Mouse (Mus musculus): ENCODE results near the gene Ccng2.

Gene Ccng2

GRCm38 (mm10) chr5:93263396-93264075 lies 3.5 kb upstream of the Ccng2 start:
- DNase-seq (ENCODE audit: low read depth, low spot score) = no peak

GRCm38 (mm10) chr5:93264136-93264700 lies 2.8 kb upstream of the Ccng2 start:
- no peak for DNase-seq (ENCODE audit: low read depth, low spot score)

- DNase-seq (ENCODE audit: low read depth, low spot score) = no peak
Measured at GRCm38 (mm10) chr5:93265164-93265800, 1.8 kb upstream of the Ccng2 start.

DNA sequence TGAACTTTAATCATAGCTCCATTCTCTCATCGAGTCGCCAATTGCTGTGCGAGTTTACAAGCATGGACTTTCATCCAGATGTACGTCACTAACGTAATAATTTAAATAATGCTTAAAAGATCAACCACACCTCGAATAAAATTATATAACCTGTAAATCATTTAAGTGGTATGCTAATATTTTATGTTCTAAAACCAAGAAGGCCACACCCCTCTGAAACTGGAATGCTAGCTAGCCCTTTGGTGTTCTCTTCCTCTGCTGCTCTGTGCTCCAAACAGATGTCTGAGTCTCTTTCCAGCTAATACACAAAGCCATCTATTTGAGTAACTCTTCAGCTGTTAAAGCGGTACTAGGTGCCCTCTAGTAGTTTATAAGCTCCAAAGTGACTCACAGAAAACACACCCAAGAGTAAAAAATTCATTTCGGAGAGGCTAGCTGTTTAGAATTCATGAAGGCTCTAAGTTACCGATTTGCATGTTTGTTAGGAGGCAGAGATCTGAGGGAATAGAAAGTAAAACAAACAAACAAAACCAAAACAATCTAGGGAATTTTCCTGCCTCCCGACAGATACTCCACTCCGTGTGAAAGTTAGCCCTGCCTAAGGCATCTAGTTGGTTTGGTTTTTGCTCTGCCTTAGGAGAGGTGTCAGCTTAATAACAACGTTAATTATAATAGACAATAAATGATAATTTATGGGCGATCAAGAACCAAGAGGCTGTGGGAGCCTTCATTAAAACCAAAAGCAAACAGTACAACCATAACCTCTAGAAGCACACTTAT lies 1.1 kb upstream of the Ccng2 start:
- DNase-seq (ENCODE audit: low read depth, low spot score) = no peak

- DNase-seq (ENCODE audit: low read depth, low spot score) = peak; percentile 62
Measured at GRCm38 (mm10) chr5:93267851-93268606, 972 bp downstream of the Ccng2 start.

GRCm38 (mm10) chr5:93270095-93270494 lies 3.0 kb downstream of the Ccng2 start:
- no peak for DNase-seq (ENCODE audit: low read depth, low spot score)

DNA sequence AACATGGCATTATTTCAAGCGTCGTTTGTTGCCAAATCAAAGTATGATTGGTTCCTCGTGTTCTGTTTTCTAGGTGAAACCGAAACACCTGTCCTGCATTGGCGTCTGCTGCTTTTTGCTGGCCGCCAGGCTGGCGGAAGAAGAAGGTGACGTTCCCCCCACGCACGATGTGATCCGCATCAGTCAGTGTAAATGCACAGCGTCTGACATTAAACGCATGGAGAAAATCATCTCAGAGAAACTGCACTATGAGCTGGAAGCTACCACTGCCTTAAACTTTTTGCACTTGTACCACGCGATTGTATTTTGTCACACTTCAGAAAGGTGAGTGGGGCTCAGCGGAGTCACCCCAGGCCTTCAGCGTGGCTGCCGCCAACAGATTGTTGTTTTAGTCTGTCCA lies 3.7 kb downstream of the Ccng2 start:
- DNase-seq (ENCODE audit: low read depth, low spot score) = no peak

DNA sequence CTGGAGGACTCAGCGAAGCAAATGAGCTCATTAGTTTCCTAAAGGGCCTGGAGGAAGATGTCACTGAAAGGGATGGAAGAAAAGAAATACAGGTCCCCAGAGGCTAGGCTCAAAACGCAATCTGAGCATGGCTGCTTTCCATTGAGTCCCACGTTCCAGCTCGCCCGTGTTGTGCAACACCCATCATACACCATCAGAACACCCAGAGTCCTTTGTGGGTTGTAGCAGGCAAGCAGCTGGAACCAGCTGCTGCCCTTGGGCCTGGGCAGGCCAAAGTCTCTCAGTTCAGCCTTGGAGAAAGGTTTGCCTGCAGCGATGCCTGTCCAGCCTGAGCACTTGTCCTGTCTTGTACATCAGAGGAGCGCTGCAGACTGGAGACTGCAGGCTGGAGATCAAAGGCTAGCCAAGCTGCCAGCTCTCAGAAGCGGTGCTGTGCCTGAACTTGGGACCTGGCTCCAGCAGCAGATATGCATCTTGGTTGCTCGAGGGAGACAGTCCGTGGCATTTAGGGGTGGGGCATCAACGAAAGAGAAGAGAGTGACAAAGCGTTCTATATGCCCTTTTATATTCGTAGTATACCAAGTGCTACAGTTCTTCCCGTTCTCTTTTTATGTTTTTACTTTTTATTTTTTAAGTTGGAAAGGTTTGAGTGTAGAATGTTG lies 15.5 kb downstream of the Ccng2 start:
- no peak for DNase-seq (ENCODE audit: low read depth, low spot score)

DNA sequence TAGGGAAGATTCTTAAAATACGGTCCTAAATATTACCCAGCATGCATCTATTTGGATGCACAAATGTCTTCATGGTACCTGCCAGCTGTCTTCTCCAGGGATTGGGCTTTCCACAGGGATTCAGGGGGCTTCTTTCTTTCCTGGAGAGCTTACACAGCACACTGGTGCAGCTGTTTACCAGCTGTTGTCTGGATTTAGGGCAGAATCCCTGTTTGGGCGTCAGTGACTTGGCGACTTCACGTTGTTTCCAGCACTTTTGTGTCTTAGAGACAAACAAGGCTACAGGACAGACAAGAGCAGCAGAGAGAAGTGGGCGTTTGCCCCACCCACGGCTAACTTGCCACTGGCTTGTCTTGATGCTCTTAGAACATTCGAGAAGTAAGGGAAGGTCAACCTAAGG lies 16.1 kb downstream of the Ccng2 start:
- no peak for DNase-seq (ENCODE audit: low read depth, low spot score)

GRCm38 (mm10) chr5:93288553-93288952 lies 21.5 kb downstream of the Ccng2 start:
- DNase-seq (ENCODE audit: low read depth, low spot score) = no peak

GRCm38 (mm10) chr5:93290282-93290681 lies 23.2 kb downstream of the Ccng2 start:
- no peak for DNase-seq (ENCODE audit: low read depth, low spot score)

- DNase-seq (ENCODE audit: low read depth, low spot score) = no peak
Measured at GRCm38 (mm10) chr5:93296341-93296746, 29.3 kb downstream of the Ccng2 start.

DNA sequence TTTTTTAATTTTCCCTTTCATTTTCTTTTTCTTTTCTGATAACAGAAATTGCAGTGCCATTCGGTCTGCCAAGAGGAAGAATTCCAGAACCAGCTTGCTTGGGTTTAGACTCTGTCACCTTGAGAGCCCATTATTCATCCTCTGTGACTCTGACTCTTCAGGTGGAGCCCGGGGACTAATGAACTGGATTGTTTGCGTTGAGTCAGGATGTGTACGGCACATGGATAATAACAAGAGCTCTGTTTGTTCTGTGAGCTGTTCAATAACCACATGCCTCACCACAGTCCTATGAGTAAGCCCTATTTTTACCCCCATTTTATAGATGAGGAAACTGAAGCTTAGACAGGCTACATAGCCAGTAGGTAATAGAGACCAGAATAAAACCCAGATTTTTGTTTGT lies 29.7 kb downstream of the Ccng2 start:
- no peak for DNase-seq (ENCODE audit: low read depth, low spot score)

- DNase-seq (ENCODE audit: low read depth, low spot score) = no peak
Measured at GRCm38 (mm10) chr5:93297311-93297710, 30.3 kb downstream of the Ccng2 start.

DNA sequence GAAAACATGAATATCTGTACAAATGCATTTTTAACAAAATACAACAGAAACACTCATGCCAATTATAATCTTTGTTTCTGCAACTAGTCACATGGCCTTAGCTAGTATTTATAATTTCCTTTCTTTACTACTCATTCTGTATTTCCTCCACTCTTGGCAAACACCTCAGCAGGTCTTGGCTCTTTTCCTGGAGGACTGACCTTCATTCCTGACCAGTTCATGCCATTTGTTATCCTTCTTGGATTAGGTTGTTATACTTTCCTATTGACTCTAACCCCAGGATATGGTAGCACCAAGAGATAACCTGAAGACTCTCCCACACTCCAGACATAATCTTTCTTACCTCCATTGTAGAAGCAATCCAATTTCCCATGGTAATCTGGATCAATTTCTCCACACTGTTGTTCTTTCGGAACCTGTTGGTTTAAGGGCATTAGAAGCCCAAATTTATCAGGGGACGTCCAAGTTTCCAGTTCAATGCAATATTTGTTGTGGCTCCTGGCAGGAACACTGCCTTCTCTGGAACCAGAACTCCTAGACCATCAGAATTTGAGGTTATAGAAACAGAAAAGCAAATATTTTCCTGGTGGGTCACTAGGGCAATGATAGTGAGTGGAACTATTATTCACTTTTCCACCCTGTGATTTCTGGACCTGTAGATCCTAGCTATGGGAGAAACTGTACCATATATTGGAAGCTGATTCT lies 38.2 kb downstream of the Ccng2 start:
- DNase-seq (ENCODE audit: low read depth, low spot score) = no peak

GRCm38 (mm10) chr5:93308909-93309308 lies 41.9 kb downstream of the Ccng2 start:
- no peak for DNase-seq (ENCODE audit: low read depth, low spot score)

GRCm38 (mm10) chr5:93323320-93324001 lies 56.4 kb downstream of the Ccng2 start:
- DNase-seq (ENCODE audit: low read depth, low spot score) = no peak
